Mouse (Mus musculus): ENCODE measurements around the gene Ranbp9. TPM values are rescaled to one million over a fixed set of nuclear protein-coding genes. Genes with fewer than 3 reads are reported as not detected.
"Not testable (repeated sequence)": the region's sequence is repeated elsewhere in the genome, so short reads cannot be mapped to it uniquely, and the experiment has no call there.

The Ranbp9 gene
- polyA plus RNA-seq, 1 experiment, result 74.1 TPM

DNA sequence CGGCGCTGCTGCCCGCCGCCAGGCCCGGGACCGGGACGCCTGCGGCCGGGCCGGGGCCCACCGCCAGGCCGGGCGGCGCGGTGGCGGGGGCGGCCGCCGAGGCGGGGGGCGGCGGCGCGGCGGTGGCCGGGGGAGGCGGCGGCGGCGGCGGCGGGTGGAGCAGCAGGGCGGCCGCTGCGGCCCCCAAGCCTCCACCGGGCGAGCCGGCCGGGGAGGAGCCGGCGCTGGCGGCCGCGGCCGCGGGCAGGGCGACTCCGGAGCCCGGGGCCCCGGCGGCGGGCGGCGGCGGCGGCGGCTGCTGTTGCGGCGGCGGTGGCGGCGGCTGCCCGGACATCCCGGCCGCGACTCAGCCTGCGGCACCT is 506 bp downstream of the Ranbp9 start:
- Histone ChIP-seq H3K27ac (ENCODE audit: insufficient read depth, low read length) (peak overlapping the region; percentile 28; the same call in 1 of the 2 replicates), H3K4me3 (ENCODE audit: insufficient read depth, low read length) (peak overlapping the region; percentile 98), H3K4me1 (ENCODE audit: control insufficient read depth, insufficient read depth, low read length) (peaks cover 6% of the 10 kb centered on the region; the same call in 1 of the 2 replicates)
- TF ChIP-seq CTCF (IDR thresholded peaks at IDR 0.05; ENCODE audit: borderline replicate concordance, insufficient read depth, low read length) (no peak), POLR2A (IDR thresholded peaks at IDR 0.05; ENCODE audit: low read depth, low read length) (no peak)

DNA sequence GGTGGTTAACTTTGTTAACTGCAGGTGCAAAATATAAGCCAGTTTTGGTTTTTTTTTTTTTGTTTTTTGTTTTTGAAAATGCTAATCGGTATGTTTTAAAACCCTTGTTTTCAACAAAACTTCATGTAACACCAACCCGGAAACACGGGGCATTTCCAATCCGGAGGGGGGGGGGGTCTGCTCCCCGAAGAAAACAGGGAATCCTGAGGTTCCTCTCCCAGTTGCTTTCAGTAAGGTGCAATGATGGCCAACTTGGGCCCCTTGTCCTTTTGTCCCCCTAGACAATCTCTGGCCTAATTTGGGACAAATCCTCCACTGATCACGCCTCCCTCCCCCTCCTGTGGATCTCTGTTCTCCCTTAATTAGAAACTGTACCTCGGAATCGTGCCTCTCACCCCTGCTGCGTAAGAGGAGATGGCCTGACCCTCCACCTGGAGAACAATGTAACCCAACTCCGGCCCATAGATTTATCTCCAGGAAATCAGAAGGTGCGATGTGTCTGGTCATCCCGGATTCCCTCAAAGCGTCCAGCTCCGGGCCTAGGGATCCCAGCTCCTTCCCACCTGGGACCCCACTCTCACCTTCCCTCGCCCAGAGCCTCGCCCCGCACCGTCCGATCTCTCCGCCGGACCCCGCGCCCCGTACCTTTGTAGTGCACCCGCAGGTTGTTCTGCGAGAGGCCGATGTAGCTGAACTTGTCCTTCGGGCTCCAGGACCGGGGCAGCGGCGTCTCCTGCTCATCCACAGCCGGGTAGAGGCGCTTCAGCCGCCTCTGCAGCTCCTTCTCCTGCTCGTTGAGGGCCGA is 1.1 kb downstream of the Ranbp9 start:
- no peak for TF ChIP-seq POLR2A (IDR thresholded peaks at IDR 0.05; ENCODE audit: low read depth, low read length)
- no peak for TF ChIP-seq CTCF (IDR thresholded peaks at IDR 0.05; ENCODE audit: borderline replicate concordance, insufficient read depth, low read length)
- Histone ChIP-seq H3K4me3 (ENCODE audit: insufficient read depth, low read length) (peak overlapping the region; percentile 98), H3K4me1 (ENCODE audit: control insufficient read depth, insufficient read depth, low read length) (peaks cover 6% of the 10 kb centered on the region; the same call in 1 of the 2 replicates)

DNA sequence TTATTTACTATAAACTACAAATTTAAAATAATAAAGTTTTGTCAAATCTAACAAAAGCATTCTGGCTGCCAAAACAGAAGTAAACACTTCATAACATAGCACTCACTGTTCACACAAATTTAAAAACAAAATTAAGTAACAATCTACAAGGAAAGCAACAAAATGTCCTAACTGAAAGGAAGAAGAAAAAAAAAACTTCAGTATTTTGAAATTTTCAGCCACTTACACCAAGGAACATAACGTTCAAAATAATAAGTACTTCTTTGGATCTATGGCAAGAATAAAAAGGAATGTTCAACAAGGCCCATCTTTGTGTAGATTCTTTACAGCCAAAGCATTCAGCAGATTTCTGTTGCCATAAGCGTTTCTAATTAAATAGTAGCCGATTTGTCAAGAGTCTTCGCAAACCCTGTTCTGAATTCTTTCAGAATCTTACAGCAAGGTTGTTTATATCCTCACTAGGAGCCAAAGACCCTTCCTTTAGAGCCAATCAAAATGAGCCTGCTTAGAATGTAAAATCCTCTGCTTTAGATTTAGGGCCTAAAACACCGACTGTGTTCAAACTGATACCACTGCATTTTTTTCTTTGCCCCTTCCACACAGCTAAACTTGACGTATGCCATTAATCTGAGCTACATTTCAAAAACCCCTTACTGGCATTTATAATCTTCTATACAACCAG is 1.9 kb downstream of the Ranbp9 start:
- Histone ChIP-seq H3K4me1 (ENCODE audit: control insufficient read depth, insufficient read depth, low read length) (peaks cover 6% of the 10 kb centered on the region; the same call in 1 of the 2 replicates), H3K4me3 (ENCODE audit: insufficient read depth, low read length) (peak overlapping the region; percentile 98), H3K27ac (ENCODE audit: insufficient read depth, low read length) (no peak overlapping the region)
- TF ChIP-seq POLR2A (IDR thresholded peaks at IDR 0.05; ENCODE audit: low read depth, low read length), result no peak
- TF ChIP-seq CTCF (IDR thresholded peaks at IDR 0.05; ENCODE audit: borderline replicate concordance, insufficient read depth, low read length), result no peak

More for the DNA sequence above, 1.1 kb downstream of the Ranbp9 start:
- H3K27ac ChIP-seq (ENCODE audit: insufficient read depth, low read length), result peak overlapping the region; percentile 28

DNA sequence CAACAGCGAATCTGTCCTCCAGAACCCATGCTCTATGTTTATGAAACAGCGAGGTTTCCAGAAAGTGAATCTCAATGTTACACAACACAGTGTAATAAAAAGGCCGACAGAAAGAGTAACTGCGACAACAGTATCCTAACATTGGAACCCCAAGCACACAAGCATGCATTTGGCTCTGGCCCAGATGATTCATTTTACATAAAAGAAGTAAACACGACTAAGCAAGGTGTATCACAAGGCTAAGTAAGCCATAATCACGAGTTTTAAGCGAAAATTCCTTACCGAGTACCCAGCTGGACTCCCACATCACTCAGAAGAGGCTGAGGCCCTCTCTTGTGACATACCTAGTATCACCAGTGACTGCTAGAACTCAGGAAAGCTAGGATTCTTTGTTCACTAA is 2.5 kb downstream of the Ranbp9 start:
- Histone ChIP-seq H3K27ac (ENCODE audit: insufficient read depth, low read length) (no peak overlapping the region), H3K4me3 (ENCODE audit: insufficient read depth, low read length) (peak overlapping the region; percentile 53)
- TF ChIP-seq CTCF (IDR thresholded peaks at IDR 0.05; ENCODE audit: borderline replicate concordance, insufficient read depth, low read length), result no peak
- no peak for TF ChIP-seq POLR2A (IDR thresholded peaks at IDR 0.05; ENCODE audit: low read depth, low read length)

DNA sequence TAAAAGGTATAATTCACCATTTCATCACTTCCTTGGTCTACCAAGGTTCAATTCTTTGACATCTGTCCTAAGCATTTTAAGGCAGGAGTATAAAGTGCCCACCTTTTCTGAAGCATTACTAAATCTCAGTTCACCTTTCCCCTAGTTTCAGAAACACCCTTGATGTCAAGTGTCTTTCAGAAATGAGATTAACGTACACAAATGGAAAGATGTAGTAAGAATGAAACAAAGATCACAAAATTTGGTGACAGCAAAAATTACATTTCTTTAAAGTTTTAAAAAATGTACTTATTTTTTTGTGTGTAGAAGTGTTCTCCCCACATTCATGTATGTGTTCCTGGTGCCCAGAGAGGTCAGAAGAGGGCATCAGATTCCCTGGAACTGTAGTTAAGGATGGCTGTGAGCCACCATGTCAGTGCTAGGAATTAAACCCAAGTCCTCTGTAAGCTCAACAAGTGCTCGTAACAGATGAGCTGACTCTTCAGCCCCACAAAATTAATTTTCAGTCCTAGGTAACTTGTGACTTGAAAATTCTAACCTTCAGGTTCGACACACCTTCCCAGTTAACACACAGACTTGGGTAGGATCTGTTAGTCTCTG is 3.9 kb downstream of the Ranbp9 start:
- TF ChIP-seq CTCF (IDR thresholded peaks at IDR 0.05; ENCODE audit: borderline replicate concordance, insufficient read depth, low read length) (no peak), POLR2A (IDR thresholded peaks at IDR 0.05; ENCODE audit: low read depth, low read length) (no peak)
- Histone ChIP-seq H3K4me3 (ENCODE audit: insufficient read depth, low read length) (no peak overlapping the region), H3K27ac (ENCODE audit: insufficient read depth, low read length) (no peak overlapping the region), H3K4me1 (ENCODE audit: control insufficient read depth, insufficient read depth, low read length) (peaks cover 8% of the 10 kb centered on the region; the same call in 1 of the 2 replicates)

More for the DNA sequence above, 2.5 kb downstream of the Ranbp9 start:
- H3K4me1 ChIP-seq (ENCODE audit: control insufficient read depth, insufficient read depth, low read length), result peaks cover 6% of the 10 kb centered on the region; the same call in 1 of the 2 replicates

DNA sequence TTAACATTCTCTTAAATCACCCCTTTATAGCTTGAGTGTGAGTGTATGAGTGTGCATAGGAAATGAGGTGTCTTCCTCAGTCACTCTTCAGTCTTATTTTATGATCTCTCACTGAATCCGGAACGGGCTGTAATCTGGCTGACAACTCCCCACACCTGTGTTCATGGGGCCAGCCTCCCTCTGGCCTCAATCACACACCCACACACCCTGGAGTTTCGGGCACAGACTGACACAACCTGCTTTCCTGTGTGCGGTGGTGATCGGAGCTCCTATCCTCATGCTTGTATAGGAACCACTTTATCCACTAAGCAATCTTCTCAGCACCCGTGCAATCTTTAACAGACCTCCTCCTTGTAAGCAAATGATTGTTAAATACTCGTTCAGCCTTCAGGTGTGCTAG is 4.9 kb downstream of the Ranbp9 start:
- no peak for TF ChIP-seq CTCF (IDR thresholded peaks at IDR 0.05; ENCODE audit: borderline replicate concordance, insufficient read depth, low read length)
- TF ChIP-seq POLR2A (IDR thresholded peaks at IDR 0.05; ENCODE audit: low read depth, low read length), result no peak
- Histone ChIP-seq H3K4me3 (ENCODE audit: insufficient read depth, low read length) (no peak overlapping the region), H3K27ac (ENCODE audit: insufficient read depth, low read length) (no peak overlapping the region), H3K4me1 (ENCODE audit: control insufficient read depth, insufficient read depth, low read length) (peaks cover 5% of the 10 kb centered on the region; the same call in 1 of the 2 replicates)

DNA sequence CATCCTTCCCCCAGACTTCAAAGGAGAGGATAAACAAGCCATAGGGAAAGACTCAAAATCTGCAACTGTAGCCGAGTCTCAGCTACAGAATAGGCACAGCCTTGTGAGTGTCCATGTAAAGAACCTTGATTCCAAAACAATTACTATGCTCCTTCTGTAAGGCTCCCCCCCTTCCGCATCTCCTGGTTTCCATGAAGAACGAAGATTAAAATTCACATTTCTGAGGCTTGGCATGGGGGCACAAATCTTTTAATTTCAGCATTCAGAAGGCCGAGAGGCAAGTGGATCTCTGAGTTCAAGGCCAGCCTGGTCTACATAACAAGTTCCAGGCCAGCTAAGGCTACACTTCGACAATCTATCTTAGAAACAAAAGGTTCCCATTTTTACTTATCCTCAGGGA is 6.4 kb downstream of the Ranbp9 start:
- H3K4me1 ChIP-seq (ENCODE audit: control insufficient read depth, insufficient read depth, low read length), result peaks cover 5% of the 10 kb centered on the region; the same call in 1 of the 2 replicates
- TF ChIP-seq POLR2A (IDR thresholded peaks at IDR 0.05; ENCODE audit: low read depth, low read length) (no peak), CTCF (IDR thresholded peaks at IDR 0.05; ENCODE audit: borderline replicate concordance, insufficient read depth, low read length) (no peak)
- H3K4me3 ChIP-seq (ENCODE audit: insufficient read depth, low read length), result no peak overlapping the region
- H3K27ac ChIP-seq (ENCODE audit: insufficient read depth, low read length), result no peak overlapping the region

DNA sequence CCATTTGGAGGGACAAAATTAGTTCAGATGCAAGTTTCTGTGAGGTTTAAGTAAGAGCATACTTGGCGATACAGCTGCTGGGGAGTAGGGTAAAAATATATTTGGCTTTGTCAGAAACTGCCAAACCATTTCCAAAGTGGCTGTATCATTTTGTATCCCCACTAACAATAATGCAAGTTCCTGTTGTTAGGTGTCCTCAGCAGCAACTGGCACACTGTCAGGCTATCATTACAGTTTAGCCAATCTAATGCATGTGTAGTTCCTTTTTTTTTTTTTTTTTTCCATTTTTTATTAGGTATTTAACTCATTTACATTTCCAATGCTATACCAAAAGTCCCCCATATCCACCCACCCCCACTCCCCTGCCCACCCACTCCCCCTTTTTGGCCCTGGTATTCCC is 9.2 kb downstream of the Ranbp9 start:
- not testable (repeated sequence) for H3K4me3 ChIP-seq (ENCODE audit: insufficient read depth, low read length); H3K27ac ChIP-seq (ENCODE audit: insufficient read depth, low read length); H3K4me1 ChIP-seq (ENCODE audit: control insufficient read depth, insufficient read depth, low read length)

DNA sequence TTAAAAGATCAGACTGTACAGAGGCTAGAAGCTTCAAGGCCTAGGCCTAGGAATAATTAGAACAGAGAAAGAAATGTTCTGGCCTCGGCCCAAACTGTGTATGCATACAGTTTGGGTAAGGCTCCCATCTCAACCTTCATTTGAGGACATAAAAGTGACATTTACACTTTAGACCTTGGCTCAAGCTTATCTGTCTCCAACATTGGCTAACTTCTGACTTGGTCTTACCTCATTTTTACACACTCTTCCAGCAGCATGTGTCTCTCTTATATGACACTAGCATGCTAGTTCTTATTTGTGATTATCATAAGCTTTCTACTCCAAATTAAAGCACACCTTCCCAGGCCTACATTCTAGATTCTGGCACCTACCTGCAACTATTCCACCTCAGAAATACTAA is 11.5 kb downstream of the Ranbp9 start:
- no peak for TF ChIP-seq POLR2A (IDR thresholded peaks at IDR 0.05; ENCODE audit: low read depth, low read length)
- no peak for TF ChIP-seq CTCF (IDR thresholded peaks at IDR 0.05; ENCODE audit: borderline replicate concordance, insufficient read depth, low read length)
- H3K4me1 ChIP-seq (ENCODE audit: control insufficient read depth, insufficient read depth, low read length), result peaks cover 2% of the 10 kb centered on the region; the same call in 1 of the 2 replicates
- H3K27ac ChIP-seq (ENCODE audit: insufficient read depth, low read length), result no peak overlapping the region
- no peak overlapping the region for H3K4me3 ChIP-seq (ENCODE audit: insufficient read depth, low read length)

DNA sequence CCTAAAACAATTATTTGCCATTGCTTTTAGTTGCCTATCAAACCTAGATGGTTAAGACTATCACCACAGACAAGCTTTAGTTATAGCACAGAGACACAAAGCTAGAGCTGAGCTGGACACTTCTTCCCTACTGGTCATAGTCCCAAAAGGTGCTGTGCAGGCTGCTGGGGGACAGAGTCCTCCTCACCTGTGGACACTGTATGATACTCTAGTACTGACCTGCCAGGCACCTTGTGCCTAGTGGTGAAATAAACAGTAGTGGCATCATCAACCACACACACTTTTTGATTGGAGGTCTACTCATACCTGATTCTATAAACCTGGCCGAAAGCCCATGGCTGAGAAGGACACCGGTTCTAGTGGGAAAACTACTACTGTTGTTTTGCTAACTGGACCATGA is 16.5 kb downstream of the Ranbp9 start:
- Histone ChIP-seq H3K4me3 (ENCODE audit: insufficient read depth, low read length) (no peak overlapping the region), H3K4me1 (ENCODE audit: control insufficient read depth, insufficient read depth, low read length) (no peaks in the 10 kb centered on the region), H3K27ac (ENCODE audit: insufficient read depth, low read length) (no peak overlapping the region)
- no peak for TF ChIP-seq CTCF (IDR thresholded peaks at IDR 0.05; ENCODE audit: borderline replicate concordance, insufficient read depth, low read length)
- TF ChIP-seq POLR2A (IDR thresholded peaks at IDR 0.05; ENCODE audit: low read depth, low read length), result no peak

Data from embryonic fibroblast, embryonic 13.5 days (primary cell).